Mouse (Mus musculus): ENCODE results near the gene Nipsnap2.

DNA sequence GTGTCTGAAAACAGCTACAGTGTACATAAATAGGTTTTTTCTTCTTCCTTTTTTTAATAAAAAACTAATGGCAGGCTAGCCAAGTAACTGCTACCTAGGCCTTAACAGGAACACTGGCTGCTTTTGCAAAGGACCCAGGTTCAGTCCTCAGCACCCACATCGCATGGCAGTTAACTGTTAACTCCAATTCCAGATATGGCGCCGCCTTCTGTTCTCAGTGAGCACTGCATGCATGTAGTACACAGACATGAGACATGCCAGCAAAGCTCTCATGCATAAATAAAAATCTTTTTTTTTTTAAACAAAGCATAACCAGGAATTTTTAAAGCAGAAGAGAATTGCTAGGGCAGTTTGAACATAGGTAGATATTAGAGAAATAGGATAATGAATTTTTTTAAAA lies 4.7 kb upstream of the Nipsnap2 start:
- TF ChIP-seq FLI1 (IDR thresholded peaks at IDR 0.05; ENCODE audit: low read length) (no peak), GATA1 (IDR thresholded peaks at IDR 0.05; ENCODE audit: borderline replicate concordance, low read length) (no peak)

Data from megakaryocyte, embryonic 14.5 days (primary cell).